Mouse (Mus musculus) bone marrow macrophage, adult 2 months (primary cell): ENCODE data around the gene Adcy4.

Experiments
- CTCF ChIP-seq: IDR thresholded peaks from 2 replicates; pipeline ENCODE4 v1.5.1; 2012; ENCODE audit warnings: low read depth, mild to moderate bottlenecking, low read length, moderate library complexity
- POLR2A ChIP-seq: IDR thresholded peaks from 2 replicates; pipeline ENCODE4 v1.6.1; 2012; ENCODE audit warnings: mild to moderate bottlenecking, low read depth, low read length, borderline replicate concordance

DNA sequence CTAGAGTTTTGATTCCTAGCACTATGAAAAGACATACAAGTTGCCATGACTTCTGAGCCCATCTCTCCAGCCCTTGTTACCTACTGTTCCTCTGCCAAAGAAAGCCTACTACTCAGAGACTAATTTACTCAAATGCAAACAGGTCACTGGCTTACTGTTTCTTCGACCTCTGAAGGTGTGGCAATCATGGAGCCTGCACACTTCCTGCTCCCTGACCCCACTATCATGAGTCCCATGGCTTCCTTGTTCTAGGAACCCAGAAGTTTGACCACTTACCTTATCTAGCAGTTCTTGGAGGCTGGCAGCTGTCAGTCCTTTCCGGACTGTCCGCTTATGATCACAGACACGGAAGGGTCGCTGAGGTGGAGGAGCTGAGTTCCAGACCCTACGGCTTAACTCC lies 26.3 kb downstream of the Adcy4 start:
- no peak for TF ChIP-seq CTCF
- TF ChIP-seq POLR2A: no peak
